Mouse (Mus musculus) retina, adult 2 months (tissue): Measurements from ENCODE around the gene Elp1.

Experiments used
- DNase-seq: peaks from one replicate; pipeline ENCODE4 v3.0.0-alpha.2; 2012; ENCODE audit warnings: low read depth, low spot score

Gene Elp1

DNA sequence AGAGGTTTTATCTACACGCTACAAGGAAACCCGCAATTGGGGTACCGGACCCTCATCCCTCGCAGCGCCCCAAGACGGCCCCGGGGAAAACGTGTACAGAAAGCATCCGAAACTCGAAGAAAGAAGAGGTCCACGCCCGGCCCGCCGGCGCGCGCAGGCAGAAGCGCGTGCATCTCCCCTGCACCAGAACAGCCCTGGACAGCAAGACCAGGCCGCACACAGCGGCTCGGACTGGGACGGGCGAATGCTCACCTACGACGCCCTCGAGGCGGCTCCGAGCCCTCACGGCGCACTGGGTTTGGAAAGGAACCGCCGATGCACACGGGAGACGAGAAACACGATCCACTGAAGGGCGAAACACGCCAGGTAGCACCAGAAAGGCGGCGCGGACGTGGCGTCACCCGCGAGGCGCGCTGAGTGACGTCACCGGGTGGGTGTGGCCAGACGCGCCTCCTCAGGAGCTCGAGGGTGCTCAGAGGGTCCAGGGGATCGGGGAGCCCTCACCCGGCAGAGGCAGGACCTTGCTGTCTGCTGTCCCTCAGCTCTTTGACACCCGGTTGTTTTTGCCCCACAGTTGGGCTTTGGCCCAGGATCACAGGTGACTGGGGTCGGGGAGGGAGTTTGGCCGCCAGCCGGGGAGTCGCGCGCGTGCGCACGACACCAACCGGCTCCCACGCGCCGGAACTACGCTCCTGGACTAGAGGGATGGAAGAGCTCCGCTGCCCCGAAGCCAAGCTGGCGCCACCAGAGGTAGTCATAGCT lies at the start of gene Elp1, which contains the start of gene Fam206a:
Gene Elp1 (minus strand): TSS at position 425 of the 762 bp plus-strand sequence.
Gene Fam206a (plus strand): TSS at position 439 of the 762 bp plus-strand sequence.
- peak; percentile 88 for DNase-seq

DNA sequence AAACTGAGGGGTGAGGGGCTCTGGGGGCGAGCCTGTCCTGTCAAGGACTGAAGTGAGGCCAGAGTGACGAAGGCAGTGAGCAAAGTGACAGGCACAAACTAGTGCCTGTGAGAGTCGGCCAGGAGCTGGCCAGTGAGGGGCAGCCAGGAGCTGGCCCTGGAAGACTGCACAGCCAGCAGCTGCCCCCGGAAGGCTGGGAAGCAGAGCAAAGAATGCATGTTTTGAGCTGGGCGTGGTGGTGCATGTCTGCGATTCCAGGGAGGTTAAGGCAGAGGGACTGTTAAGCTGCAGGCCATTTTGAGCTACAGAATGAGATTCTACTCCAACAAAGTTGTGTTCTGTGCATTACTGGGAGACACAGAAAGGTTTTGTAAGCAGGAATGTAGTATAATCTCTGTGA lies 48.6 kb upstream of the Elp1 start:
- no peak for DNase-seq

DNA sequence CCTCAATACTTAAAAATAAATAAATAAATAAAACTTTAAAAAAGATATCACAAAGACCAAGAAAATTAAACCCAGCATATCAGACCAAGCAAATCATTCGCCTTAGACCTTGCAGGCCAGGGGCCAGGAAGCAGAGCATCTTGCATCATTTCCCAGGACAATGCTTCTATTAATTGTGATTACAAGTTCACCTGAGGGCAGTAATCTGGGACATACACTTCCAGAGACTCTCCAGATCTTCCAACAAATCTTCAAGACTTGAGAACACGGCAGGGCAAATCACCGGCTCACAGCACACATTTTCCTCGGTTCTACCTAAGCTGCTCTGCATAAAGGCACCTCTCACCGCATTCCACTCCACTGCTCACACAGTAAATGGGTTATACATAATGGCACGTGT lies 45.9 kb upstream of the Elp1 start:
- DNase-seq: no peak

DNA sequence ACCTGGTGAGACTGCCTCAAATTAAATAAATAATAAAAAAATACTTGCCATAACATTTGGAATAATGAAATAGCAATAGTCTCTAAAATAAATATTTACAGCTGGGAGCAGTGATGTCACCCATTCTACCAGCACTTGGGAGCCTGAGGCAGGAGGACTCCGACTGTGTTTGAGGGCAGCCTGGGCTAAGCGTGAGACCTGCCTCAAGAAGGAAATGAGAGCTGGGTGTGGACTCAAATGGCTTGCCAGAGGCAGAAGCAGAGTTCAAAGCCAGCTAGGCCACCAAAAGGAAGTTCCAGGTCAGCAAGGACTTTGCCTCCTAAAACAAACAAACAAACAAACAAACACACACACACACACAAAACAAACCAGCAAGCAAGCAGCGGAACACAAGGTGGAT lies 45.3 kb upstream of the Elp1 start:
- no peak for DNase-seq

DNA sequence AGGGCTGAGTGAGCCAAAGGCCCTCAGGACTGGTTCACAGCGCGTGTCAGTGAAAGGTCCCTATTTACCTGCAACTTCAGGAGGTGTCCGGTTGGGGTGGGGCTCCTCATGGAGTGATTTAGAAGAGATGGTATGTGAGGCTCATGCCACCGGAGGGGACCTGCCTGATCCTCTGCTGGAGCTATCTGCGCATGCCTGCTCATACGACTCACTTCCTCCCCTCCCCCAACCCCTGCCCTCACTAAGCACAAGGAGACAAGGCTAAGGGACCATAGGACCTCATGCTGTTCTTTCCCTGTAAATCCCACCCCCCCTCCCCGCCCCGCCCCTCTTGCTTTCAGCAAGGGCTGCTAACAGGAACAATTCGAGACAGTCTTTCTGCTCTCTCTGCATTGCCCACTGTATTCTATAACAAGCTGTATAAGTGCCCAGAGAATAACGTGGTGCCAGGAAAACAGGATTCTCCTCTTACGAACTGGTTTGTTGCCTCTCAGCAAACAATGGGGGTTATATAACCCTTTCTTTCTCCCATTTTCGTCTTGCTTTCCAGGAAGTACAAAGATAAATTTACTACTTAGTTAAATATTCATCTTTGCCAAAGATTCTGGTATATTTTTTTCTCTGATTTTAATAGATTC lies 43.9 kb upstream of the Elp1 start:
- DNase-seq: no peak

DNA sequence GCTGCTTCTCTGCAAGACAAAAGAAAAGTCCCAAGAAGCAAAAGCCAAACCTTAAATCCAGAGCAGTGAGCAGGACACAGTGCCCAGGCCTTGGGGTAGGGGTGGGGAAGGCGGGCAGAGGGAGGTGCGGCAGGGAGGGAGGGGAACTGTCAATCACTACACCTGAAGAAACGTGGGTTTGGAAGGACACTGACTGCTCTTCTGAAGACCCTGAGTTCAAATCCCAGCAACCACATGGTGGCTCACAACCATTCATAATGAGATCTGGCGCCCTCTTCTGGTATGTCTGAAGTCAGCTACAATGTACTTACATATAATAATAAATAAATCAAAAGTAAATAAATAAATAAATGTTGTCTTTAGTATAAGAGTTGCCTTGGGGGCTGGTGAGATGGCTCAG lies 42.8 kb upstream of the Elp1 start:
- no peak for DNase-seq

DNA sequence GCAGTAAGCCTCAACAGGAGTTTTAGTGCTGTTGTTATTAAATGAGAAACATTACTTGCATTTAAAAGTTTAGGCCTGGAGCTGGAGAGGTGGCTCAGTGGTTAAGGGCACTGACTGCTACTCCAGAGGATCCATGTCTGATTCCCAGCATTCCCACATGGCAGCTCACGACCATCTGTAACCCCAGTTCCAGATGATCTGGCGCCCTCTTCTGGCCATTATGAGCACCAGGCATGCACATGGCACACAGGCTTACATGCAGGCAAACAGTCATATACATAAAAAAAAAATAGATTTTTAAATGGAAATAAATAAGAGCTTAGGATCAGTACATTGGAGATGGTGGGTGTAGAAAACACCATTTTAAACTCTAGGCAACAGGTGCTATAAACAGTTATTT lies 41.8 kb upstream of the Elp1 start:
- DNase-seq: no peak

DNA sequence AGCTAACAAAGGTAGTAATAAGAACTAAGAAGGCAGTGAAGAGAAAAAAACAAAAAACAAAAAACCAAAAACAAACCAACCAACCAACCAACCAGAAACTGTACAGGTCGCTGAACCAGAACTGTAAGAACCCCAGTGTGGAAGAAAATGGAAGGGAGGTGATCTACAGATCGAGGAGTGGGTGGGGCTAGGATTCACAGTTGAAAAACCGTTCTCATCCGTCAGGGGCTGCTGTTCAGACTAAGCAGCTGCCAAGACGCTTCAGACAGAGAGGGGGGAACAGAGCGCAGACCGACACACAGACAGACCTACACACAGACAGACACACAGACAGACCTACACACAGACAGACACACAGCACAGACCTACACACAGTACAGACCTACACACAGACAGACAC lies 40.4 kb upstream of the Elp1 start:
- DNase-seq: no peak

DNA sequence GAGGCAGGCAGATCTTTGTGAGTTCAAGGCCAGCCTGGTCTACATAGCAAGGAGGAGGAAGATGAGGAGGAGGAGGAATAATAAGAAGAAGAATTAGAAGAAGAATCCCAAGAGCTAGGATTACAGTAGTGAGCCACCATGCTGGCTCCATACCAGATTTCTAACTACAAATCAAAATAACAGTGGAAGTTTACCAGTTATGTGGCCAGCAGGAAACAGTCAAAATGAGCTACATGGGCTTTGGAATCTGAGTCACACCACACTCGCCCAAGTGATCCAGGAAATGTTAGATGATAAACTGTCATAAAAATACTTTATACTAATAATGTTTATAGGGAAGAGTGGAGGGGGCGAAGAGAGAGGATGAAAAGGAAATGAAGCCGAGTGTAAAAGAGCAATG lies 38.2 kb upstream of the Elp1 start:
- DNase-seq: no peak

DNA sequence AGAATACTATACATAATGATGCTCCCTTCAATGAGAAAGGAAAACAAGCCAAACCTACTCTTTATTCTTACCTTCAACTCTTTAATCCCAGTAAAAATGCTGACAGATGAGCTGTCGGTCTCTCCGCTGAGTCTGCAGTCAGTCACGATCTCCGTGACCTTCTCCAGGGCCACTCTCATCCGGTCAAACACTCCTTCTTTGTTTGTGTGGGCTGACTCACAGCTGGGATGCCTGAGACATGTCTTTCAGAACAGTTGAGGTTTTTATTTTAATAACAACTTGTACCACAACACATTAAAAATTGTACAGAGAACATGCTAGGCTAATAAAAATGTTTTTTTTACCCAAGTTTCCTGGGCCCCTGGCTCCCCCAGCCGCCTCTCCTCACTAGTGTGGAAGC lies 35.5 kb upstream of the Elp1 start:
- DNase-seq: no peak

DNA sequence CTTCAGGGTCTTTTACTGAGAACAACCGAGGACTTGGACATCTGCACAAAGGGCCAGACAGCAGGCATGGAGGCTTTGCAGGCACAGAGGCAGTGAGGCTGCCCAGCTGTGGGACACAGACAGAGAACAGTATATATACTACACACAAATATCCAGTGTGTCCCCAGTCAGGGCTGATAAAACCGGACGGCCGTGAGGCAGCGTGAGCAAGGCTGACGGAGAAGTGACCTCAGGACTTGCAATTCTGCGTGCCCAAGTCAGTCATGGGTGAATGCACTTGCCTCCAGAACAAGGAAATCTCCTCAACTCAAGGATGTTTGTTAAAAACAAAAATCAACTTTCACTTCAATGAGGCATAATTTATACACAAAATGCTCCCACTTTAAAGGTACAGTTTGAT lies 29.9 kb upstream of the Elp1 start:
- DNase-seq: no peak

DNA sequence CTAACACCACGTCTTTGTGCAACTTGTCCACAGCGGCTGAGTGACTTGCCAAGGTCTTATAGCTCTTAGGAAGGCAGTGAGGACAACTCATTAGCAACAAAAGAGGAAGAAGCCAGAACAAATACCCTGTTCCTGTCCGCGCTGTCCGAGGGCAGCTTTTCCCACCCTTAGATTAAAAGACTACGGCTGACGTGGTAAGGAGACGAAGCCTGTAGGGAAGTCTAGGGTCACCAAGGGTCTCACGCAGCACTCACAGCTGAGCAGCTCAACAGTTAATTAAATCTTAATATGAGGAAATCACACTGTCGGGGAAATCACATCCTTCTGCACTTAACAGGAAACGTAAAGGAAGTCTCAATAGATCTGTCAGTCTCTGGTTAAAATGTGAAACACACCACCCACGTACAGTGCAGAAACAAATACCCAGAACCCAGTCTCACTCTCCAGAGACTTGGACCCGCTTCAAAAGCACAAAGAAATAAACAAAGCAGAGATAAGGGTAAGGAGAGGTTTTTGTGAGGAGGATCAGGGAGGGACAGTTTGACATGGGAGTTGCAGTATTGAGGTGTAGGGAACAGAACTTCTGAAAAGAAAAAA lies 29.0 kb upstream of the Elp1 start:
- no peak for DNase-seq

DNA sequence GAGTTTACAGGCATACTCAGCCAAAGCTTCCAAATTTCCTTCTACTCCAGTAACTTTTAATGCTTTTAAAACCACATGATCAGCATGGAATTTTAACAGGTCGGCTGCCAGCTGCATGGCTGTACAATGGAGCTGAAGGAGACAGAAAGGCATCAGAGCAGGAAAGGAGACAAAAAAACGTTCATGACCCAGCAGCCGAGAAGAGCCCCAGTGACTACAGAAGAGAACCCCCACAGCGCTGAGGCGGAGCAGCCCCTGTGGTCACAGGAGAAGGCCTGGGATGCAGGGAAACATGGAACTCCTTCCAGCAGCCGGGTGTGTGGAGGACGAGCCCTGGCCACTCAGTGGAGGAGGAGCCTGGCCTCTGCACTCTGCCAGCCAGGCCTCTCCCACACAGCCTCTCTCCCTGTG lies 27.4 kb upstream of the Elp1 start:
- DNase-seq: no peak

DNA sequence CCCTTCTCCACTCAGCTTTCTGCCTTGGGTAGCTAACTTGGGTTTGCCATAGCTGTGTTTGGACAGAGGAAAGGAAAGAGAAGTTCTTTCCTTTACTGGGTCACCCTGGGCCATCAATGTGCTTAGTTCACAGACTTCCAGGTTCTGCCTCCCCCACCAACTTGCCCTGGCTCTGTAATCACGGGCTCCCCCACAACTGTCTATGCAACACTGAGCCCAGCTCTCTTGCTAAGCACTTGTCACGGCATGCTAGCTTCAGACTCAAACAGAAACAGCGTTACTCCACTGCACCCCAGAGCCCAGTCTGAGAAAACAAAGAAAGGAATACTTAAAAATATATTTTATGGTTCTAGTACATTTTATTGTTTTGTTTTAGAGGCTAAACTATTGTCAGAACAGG lies 26.8 kb upstream of the Elp1 start:
- no peak for DNase-seq

DNA sequence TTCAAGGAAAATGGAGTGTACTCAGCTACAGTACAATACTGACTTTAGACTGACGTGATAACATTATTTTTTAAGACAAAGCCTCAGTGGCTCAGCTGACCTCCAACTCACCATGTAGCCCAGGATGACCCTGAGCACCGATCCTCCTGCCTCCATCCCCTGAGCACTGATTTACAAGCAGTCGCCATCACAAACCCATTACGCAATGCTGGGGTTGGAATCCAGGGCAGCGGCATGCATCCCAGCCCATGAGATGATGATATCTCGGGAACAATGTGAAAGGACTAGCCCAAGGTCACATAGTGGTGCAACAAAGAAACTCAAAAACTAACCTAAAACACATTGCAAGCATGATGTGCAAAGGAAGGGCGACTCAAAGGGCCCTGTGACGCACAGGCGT lies 22.1 kb upstream of the Elp1 start:
- DNase-seq: no peak

DNA sequence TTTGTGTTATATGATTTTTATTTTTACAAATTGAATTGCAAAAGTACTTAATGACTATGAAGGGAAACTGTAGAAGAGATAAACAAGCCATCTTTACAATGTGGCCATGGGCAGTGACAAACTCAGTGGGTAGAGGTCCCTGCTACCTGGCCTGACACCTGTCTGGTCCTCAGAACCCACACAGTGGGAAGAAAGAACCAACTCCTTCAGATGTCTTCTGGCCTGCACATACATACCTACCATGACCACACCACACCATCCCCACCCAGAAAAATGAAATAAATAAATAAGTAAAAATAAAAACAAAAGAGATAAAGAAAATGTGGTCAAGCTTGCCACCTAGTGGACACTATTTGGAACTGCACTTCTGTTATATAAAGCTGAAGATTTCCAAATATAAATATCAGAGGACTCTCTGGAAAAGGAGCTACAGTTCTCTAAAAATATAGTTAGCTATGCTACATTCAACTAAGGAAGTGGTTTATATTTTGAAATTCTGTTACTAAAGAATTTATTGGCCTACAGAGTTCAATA lies 18.0 kb upstream of the Elp1 start:
- no peak for DNase-seq

DNA sequence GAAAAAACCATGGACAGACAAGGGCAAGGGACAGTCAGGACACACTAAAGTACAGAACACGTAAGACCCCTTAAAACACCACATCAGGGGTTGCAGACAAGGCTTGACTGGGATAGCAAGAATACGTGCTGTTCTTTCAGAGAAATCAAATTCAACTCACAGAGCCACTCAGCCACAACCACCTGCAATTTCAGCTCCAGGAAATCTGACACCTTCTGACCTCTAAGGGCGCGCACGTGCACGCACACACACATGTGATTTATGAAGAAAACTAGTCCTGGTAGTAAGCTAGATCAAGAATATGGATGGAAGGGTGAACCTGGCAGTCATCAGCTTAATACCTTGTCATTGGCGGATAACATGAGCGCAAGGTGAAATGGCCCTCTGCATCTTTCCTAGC lies 13.0 kb upstream of the Elp1 start:
- no peak for DNase-seq

DNA sequence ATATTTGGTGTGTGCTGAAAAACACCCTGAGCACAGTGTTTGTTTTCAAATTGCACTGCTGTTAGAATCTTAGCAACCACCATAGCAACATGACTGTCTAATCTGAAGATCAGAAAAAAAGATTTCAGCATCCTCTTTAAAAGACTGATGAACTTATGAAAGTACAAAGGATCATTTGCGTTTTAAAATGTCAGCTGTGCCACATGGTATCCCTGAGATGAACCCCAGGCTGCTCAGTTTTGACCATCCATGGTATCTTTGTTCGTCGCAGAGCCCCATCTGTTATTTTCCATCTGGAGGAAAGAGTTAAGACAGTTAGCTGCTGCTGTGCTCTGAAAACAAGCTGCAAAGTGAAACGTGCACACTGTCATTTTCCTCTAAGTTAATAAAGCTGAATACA lies 10.0 kb upstream of the Elp1 start:
- no peak for DNase-seq

DNA sequence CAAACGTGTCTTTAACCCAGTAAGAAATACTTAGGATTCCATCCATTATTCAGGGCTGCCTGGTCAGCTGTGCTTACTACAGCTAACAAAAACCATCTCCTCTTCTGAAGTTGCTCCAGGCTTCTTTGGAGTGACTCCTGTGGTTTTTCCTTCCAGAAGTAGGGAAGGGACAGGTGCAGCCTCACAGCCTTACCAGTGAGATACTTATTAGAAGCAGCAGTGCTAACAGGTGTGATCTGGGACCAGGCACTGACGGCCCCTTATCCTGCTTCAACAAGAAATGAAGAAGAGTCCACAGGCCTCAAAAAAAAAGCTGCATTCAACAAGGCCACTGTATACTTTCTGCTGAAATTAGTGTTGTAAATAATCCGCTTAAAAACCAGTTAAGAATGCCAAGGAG lies 9.5 kb upstream of the Elp1 start:
- DNase-seq: no peak

DNA sequence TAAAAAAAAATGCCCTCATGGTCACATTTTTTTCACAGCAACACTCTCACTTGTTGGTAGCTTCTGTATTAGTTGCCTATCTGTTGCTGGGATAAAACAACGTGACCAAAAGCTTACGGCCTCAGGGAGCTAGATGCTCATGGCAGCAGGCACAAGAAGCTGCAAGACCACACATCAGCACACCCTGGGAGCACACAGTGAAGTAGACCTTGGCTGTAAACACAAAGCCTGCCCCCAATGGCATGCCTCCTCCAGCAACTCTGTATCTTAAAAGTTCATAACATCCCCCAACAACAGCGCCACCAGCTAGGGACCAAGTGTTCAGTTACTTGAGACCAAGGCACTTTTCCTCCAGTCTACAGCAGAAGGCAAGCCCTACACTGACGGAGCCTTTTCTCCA lies 6.9 kb upstream of the Elp1 start:
- no peak for DNase-seq

DNA sequence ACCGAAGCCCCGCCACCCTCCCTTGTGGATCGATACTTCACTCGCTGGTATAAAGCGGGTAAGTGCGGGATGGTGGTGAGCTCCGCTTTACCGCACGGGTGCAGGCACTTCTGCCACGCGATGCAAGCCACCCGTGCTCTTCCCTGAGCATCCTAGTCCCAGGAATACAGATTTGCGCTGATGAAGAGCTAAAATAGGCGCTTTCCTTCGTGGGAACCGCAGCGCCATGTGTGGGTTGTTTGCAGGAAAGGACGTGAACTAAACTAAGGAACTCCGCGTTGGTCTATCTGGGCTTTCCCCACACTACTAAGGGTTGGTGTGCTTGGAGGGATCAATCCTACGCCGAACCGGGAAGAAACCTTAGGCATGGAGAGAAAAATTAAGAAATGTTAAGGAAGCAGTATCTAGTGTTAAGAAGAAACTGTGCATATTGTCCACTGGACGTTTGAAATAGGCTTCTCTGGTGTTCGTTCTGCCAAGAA lies 579 bp upstream of the Elp1 start:
- DNase-seq: no peak

DNA sequence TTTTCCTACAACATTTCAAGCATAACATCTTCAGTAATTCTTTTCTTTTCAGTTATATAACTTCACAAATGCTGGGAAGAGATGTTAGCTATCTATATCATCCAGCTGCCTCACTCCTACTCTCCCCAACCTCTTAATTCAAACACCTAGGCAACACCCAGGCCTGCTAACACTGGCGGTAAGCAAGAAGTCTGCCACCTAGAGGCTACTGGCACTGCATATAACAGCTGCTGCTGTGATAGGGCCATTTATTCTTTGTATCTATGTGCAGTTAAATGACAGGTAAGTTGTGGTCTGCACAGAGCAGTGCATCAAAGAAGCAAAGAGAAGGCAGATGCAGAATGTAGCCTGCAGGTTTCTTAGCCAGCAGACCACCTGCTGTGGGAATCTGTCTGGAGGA lies 10.8 kb downstream of the Elp1 start:
- DNase-seq: no peak

DNA sequence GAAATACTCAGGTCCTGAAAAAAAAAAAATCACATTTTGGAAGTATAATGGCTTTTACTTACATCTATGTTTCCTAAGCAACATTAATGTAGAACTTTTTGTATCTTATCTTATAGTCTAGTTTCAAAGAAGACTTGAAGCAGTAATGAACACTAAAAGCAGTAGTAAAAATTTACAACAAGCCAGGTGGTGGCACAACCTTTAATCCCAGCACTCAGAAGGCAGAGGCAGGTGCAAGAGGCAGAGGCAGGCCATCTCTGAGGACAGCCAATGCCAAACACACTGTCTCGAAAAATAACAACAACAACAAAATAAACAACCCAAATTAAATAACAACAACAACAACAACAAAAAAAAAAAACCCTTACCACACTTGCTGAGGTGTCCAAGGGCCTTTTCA lies 31.1 kb downstream of the Elp1 start:
- no peak for DNase-seq
